Mouse (Mus musculus) B cell, adult 67 days (primary cell): Measurements from ENCODE around the gene Man2b1. TPM values are rescaled to one million over a fixed set of nuclear protein-coding genes. Genes with fewer than 3 reads are reported as not detected.

Experiments
- total RNA-seq, 2 experiments: library from RNA; stranded (reverse); gene quantifications; 4 replicates each; pipeline ENCODE4 v1.2.4; 2023

The Man2b1 gene
- total RNA-seq = 100 to 1,000 TPM; 166 to 174 TPM

DNA sequence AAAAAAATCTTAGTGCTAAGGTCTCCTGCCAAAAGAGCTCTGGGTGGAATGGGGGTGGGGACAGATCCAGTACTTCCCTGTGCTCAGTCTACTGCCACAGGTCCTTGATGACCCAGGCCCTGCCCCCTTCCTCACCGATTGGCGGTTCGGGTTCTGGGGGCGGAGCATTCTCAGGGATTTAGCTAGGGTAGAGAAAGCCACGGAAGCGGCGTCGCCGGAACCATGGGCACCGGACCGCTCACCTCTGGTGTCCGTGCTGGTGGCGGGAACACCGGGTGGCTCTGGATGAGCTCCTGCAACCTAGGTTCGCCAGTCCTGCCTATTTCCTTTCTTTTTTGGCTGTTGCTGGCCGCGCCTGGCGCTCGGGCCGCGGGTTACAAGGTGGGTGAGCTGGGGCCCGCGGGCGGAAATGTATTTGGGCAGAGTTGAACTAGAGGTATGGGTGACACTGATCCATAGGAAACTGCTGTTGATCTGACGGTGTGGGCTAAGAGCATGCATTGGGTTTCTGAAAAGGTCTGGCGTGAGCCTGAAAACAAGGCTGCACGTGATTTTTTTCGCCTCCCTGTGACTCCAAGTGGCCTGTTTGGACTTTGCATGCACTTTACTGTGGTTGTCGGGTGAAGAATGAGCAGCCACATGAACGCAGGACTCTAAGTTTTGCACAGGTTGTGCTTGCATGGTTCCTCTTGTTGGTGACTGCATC is at the start of gene Man2b1:
Gene Man2b1 (plus strand): TSS at position 163 of the 706 bp plus-strand sequence.

DNA sequence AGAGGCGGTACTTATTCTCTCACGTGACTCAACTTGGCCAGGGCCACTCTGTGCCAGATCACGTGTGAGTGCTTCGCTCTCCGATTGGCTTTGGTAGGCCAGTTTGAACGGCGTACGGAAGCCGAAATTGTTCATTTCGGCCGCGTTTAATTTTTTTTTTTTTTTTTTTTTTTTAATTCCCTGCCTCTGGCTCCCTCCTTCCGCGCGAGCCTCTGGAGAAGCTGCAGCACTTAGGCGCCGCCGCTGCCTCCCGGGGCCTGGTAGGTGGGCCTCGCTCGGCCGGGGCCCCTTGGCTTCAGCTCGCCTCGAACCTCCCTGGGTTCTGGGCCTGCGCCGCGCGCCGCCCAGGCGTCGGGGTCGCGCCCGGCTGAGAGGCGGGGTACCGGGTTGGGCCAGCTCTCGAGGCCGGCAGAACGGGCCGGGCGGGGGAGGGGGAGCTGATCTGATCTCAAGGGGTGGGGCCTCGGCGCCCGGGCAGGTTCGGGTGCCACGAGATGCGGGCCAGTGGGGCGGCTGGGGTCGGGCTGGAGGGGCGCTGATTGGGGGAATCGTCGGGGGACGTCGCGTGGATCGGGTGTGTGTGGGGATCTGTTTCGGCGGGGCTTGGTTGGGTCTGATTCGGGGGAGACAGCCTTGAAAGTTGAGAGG is 46.2 kb upstream of the Man2b1 start, which contains the start of gene Tnpo2:
Gene Tnpo2 (plus strand): TSS at position 198 of the 648 bp plus-strand sequence.

DNA sequence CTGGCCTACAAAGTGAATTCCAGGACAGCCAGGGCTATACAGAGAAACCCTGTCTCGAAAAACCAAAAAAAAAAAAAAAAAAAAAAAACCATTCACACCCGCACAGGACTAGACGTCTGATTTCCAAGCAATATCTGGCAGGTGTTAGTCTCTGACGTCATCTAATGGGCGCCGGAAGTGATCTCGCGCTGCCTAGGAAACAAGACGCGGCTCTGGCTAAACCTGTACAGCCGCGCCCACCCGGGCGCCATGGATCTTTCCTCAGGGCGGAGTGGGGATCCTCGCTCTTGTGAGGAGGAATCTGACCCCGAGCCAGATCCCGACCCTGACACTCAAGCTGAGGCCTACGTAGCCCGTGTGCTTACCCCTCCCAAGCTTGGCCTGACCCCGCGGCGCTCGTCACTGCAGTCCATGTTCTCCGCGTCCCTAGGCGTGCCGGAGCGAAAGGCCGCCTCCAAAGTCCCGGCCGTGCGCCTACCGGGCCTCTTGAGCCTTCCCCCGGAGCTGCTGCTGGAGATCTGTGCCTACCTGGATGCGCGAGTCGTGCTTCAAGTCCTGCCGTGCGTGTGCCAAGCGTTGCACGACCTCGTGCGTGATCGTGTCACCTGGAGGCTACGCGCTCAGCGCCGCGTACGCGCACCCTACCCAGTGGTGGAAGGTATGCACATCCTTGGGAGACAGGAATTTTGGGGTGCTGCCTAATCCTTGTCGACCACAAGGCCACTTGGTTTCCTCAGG is 23.0 kb upstream of the Man2b1 start, which contains the start of gene Fbxw9:
Gene Fbxw9 (plus strand): TSS at position 177 of the 738 bp plus-strand sequence.

DNA sequence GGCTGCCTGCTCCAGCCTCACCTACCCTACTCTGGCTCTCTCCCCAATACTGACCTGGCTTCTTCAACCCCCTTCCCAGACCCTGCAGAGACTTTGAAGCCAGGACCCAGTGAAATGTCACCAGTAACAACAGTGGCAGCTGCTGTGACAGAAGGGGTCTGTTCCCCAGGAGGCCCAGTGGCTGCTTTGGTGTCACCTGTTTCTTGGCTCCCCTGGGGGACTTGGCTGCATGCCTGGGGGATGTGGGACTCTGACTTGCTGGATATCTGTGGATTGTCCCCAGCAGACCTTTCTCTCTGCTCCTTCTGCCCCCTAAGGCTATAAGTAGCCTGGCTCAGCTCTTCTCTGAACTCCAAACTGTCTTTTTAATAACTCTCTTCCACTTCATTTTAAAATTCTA is 15.1 kb upstream of the Man2b1 start, which contains the start of gene Gm5741:
Gene Gm5741 (minus strand): TSS at position 1 of the 400 bp plus-strand sequence.

DNA sequence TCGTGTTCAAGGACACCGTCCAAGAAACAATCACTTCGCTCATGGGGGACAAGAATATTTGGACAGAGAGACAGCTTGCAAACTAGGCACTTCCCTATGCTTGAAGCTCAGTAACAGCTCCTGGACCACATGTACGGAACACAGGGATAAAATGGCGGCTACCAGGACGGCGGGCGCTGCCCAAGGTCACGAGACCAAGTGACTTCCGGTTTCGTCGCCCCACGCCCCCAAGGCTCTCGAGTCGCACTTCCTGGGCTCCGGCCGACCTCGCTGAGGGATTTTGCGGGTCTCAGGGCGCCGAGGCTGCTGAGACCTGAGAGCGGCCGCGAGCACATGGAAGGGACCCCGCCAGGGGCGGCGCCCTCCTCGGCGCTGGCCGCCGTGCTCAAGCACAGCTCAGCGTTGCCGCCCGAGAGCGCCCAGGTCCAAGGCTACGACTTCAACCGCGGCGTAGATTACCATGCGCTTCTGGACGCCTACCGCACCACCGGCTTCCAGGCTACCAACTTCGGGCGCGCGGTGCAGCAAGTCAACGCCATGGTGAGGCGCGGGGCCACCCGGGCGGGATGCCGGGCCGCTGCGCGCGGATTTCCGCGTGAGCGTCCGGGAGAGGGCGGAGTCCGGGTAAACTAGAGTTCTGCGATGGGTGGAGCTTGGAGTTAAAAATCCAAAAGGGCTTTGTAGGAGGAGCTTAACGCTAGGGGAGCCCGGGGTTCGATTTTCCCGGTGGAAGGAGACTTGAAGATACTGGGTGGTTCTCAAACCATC is 11.4 kb upstream of the Man2b1 start, which contains the start of gene Dhps:
Gene Dhps (plus strand): TSS at position 244 of the 768 bp plus-strand sequence.

DNA sequence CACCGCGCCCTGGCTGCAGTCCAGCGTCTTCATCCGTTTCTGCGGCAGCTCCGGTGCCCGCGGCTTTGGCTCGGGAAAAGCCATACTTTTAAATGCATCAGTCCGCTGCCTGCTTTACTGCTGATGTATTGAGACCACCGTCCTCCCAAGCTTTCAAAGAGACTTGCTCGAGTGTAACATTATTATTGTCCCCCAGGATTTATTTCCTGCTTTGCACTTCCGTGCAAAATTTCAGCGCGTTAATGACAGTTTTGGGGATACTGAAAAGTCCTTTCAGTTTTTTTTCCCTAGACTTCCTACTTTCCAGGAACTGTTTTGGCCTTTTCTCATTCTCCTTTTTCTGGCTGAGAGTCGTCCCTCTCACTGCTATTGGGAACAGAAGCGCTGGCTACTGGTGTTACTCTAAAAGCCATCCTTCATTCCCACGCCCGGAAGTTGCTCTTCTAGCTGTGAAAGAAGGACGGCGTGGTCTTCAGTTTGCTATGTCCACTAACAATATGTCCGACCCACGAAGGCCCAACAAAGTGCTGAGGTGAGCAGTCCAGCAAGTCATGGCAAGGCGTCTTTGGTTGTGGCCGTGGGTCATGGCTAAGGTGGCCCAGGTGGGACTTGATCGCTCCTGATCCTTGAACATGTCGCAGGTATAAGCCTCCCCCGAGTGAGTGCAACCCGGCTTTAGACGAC is 2.4 kb upstream of the Man2b1 start, which contains the start of gene Wdr83os:
Gene Wdr83os (plus strand): TSS at position 209 of the 684 bp plus-strand sequence.

DNA sequence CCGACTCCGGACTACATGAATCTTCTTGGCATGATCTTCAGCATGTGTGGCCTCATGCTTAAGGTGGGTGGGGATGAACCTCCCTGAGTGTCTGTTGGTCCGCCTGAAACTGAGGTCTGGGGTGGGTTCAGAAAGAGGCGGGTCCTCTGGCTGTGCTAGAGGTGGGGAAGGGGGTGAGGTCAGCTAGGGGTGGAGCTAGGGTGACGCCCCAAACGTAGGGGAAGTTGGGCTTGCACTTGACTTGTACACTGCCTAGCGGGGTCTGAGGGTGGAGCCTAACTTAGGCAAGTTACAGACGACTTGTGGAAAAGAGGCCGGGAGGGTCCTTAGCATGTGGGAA is 1.9 kb upstream of the Man2b1 start, which contains the start of gene Wdr83:
Gene Wdr83 (minus strand): TSS at position 91 of the 340 bp plus-strand sequence.

DNA sequence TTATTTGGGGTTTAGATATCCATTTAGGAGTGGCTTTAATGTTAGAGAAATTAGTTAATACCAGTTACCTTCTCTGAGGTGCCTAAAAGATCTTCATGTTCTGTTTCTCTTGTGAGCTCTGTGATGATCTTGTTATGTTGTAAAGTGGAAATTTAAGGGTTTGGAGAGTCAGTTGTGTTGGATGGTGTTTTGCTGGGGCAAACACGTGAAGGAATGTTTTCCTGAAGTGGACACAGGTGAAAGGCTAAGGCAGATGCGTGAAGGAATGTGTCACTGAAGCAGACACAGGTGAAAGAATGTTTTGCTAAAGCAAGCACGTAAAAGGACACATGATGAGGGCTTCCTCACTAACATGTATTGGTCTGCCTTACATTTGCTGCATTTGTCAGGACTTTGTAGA is 39.9 kb downstream of the Man2b1 start, which contains the start of gene Zfp791:
Gene Zfp791 (minus strand): TSS at position 101 of the 400 bp plus-strand sequence.

Other genes starting within 250 kb of the Man2b1 start
- gene Rad23a, start 242.6 kb upstream of the Man2b1 start, total RNA-seq = 10 to 100 TPM; 50.4 to 66.1 TPM
- gene Calr, start 236.3 kb upstream of the Man2b1 start, total RNA-seq = 100 to 1,000 TPM; 565 to 613 TPM
- 10 to 100 TPM; 77.3 to 81.2 TPM for gene Farsa, start 226.3 kb upstream of the Man2b1 start, total RNA-seq
- 1 to 10 TPM; 5.8 to 8.6 TPM for gene Syce2, start 211.2 kb upstream of the Man2b1 start, total RNA-seq
- gene Gcdh, start 189.3 kb upstream of the Man2b1 start, total RNA-seq = 10 to 100 TPM; 22.0 to 32.9 TPM
- gene Klf1, start 181.3 kb upstream of the Man2b1 start, total RNA-seq = not detected
- gene Dnase2a, start 174.7 kb upstream of the Man2b1 start, total RNA-seq = 10 to 100 TPM; 62.8 to 69.8 TPM
- gene Mast1, start 145.9 kb upstream of the Man2b1 start, total RNA-seq = under 1 TPM; 0.30 to 0.32 TPM
- gene Rtbdn, start 136.3 kb upstream of the Man2b1 start, total RNA-seq = not detected
- gene Gm49661, start 113.8 kb upstream of the Man2b1 start, total RNA-seq = not detected
- 10 to 100 TPM; 49.2 to 58.7 TPM for gene Prdx2, start 113.7 kb upstream of the Man2b1 start, total RNA-seq
- gene Rnaseh2a, start 113.5 kb upstream of the Man2b1 start, total RNA-seq = 10 to 100 TPM; 35.8 to 48.7 TPM
- gene Junb, start 104.6 kb upstream of the Man2b1 start, total RNA-seq = 1,000 to 10,000 TPM in 1 of 2 experiments, 100 to 1,000 TPM in 1; 703 to 1,140 TPM
- gene Hook2, start 92.7 kb upstream of the Man2b1 start, total RNA-seq = 1 to 10 TPM; 6.2 to 7.5 TPM
- not detected for gene Best2, start 68.7 kb upstream of the Man2b1 start, total RNA-seq
- gene Asna1, start 58.0 kb upstream of the Man2b1 start, total RNA-seq = 10 to 100 TPM; 74.7 to 77.8 TPM
- 100 to 1,000 TPM; 207 to 213 TPM for gene Trir, start 56.4 kb upstream of the Man2b1 start, total RNA-seq
- gene Tnpo2, start 46.4 kb upstream of the Man2b1 start, total RNA-seq = 10 to 100 TPM; 43.3 to 52.5 TPM
- 10 to 100 TPM; 12.4 to 17.5 TPM for gene Fbxw9, start 23.2 kb upstream of the Man2b1 start, total RNA-seq
- gene Gm5741, start 15.3 kb upstream of the Man2b1 start, total RNA-seq = not detected
- 100 to 1,000 TPM; 112 to 143 TPM for gene Dhps, start 11.5 kb upstream of the Man2b1 start, total RNA-seq
- 10 to 100 TPM; 43.3 to 49.1 TPM for gene Wdr83os, start 2.5 kb upstream of the Man2b1 start, total RNA-seq
- 10 to 100 TPM; 15.8 to 22.6 TPM for gene Wdr83, start 2.0 kb upstream of the Man2b1 start, total RNA-seq
- under 1 TPM; 0.30 to 0.35 TPM for gene Zfp791, start 39.8 kb downstream of the Man2b1 start, total RNA-seq
- not detected for gene Cks1brt, start 68.7 kb downstream of the Man2b1 start, total RNA-seq
- gene Olfr371, start 142.7 kb downstream of the Man2b1 start, total RNA-seq = not detected
- 10 to 100 TPM; 33.5 to 34.6 TPM for gene Orc6, start 216.4 kb downstream of the Man2b1 start, total RNA-seq
- gene Vps35, start 216.5 kb downstream of the Man2b1 start, total RNA-seq = 10 to 100 TPM; 76.9 to 79.2 TPM